Mouse (Mus musculus): ENCODE measurements around the gene Insl3.
"Not testable (repeated sequence)": the region's sequence is repeated elsewhere in the genome, so short reads cannot be mapped to it uniquely, and the experiment has no call there.

Gene Insl3

GRCm38 (mm10) chr8:71676803-71677202 is 12.2 kb upstream of the Insl3 start:
- DNase-seq (ENCODE audit: low read depth, low spot score) = no peak

- no peak for DNase-seq (ENCODE audit: low read depth, low spot score)
Measured at GRCm38 (mm10) chr8:71677555-71677954, 11.5 kb upstream of the Insl3 start.

DNA sequence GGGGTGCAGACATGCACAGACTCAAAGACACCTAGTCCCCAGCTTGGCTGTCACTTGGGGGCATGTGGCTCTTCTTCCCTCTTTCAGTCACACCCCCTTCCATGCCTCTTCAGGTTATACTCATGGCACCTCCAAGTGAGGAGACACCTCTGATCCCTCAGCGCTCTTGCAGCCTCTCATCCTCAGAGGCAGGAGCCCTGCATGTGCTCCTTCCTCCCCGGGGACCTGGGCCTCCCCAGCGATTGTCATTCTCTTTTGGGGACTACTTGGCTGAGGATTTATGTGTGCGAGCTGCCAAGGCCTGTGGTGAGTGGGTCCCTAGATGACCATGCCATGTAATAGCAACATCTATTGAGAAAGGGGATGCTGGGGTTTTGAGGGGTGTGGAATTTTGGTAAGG is 10.8 kb upstream of the Insl3 start:
- DNase-seq (ENCODE audit: low read depth, low spot score) = no peak

- no peak for DNase-seq (ENCODE audit: low read depth, low spot score)
Measured at GRCm38 (mm10) chr8:71679116-71679515, 9.9 kb upstream of the Insl3 start.

GRCm38 (mm10) chr8:71679550-71680168 is 9.4 kb upstream of the Insl3 start:
- no peak for DNase-seq (ENCODE audit: low read depth, low spot score)

- no peak for DNase-seq (ENCODE audit: low read depth, low spot score)
Measured at GRCm38 (mm10) chr8:71680471-71680870, 8.5 kb upstream of the Insl3 start.

DNA sequence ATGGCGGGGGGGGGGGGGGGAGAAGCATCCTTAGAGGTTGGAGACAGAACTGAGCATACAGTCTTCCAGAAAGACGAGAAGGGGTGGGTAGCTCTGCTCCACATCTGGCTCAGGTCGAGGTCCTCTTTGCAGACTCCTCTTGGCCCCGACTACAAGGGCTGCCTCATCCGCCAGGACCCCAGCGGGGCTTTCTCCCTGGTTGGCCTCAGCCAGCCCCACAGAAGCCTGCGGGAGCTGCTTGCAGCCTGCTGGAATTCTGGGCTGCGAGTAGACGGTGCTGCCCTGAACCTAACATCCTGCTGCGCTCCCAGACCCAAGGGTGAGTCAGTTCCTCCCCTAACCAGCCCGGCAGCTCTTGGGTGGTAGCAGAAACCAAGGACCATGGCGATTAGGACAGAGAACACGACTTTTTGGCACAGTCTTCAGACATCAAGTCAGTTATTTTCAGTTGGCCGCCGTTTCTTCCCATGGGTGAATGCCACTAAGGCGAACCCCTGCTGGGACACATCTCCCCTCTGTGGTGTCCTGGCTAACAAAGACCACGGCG is 7.6 kb upstream of the Insl3 start:
- no peak for DNase-seq (ENCODE audit: low read depth, low spot score)

GRCm38 (mm10) chr8:71682832-71683231 is 6.2 kb upstream of the Insl3 start:
- no peak for DNase-seq (ENCODE audit: low read depth, low spot score)

DNA sequence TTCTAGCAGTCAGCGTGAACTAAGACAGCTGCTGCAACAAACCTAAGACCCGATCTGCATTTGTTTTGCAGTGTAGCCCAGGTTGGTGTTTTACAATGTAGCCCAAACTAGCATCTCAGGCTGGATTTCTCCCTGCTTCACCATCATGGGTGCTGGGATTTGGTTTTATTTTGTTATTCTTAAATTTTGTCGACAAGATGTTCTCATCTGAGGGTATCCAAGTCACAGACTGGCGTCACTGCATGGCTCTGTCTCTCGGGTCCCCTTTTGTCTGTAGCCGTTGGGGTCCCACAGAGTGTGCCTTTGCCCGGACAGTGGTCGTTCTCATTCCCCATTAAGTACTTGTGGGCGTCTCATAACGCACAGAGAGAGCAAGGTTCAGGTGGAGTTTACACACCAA is 4.3 kb upstream of the Insl3 start:
- DNase-seq (ENCODE audit: low read depth, low spot score) = no peak

GRCm38 (mm10) chr8:71685573-71685972 is 3.4 kb upstream of the Insl3 start:
- DNase-seq (ENCODE audit: low read depth, low spot score) = no peak

DNA sequence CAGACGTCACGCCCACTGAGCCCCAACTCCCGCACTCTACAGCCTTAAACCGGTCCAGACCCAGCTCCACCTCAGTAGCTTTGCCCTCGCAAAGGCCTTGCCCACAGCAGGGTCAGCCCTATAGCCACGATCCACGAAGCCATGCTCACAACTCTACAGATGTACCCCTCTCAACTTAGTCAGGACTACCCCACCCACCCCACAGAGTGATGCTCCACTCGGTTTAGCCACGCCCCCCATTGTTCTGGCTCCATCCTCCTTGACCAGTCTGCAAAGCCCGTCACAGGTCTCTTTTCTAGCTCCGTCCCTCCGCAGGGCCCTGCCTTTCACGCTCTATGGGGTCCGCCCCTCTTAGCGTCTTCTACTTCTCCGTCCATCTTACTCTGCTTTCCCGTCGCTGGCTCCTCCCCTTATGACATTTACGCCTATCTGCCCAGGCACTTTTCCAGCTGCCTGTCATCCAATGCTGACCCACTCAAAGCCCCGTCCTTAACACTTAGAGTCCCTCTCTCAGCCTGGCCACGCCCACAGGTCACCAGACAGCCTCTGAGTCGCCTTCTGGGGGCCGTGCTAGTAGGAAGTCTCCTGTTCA is 2.8 kb upstream of the Insl3 start:
- no peak for DNase-seq (ENCODE audit: low read depth, low spot score)

DNA sequence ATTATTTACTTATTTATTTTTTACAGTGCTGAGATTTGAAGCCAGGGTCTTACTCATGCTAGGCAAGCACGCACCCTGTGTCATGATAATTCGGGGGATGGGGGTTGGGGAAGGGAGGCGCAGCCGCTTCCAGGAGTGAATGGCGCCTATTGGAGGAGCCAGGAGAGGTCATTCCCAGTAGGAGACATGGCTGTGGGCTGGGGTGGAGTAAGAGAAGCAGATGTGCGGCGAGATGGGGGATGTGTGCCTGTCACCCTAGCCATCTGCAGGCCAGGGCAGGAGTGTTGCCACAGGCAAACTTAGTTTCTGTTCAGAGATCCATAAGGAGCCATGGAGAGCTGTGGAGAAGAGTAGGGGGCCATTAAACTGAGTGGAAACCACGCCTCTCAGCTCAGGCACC is 1.4 kb upstream of the Insl3 start:
- no peak for DNase-seq (ENCODE audit: low read depth, low spot score)

GRCm38 (mm10) chr8:71692509-71692908 is 3.5 kb downstream of the Insl3 start:
- DNase-seq (ENCODE audit: low read depth, low spot score) = peak; percentile 84

DNA sequence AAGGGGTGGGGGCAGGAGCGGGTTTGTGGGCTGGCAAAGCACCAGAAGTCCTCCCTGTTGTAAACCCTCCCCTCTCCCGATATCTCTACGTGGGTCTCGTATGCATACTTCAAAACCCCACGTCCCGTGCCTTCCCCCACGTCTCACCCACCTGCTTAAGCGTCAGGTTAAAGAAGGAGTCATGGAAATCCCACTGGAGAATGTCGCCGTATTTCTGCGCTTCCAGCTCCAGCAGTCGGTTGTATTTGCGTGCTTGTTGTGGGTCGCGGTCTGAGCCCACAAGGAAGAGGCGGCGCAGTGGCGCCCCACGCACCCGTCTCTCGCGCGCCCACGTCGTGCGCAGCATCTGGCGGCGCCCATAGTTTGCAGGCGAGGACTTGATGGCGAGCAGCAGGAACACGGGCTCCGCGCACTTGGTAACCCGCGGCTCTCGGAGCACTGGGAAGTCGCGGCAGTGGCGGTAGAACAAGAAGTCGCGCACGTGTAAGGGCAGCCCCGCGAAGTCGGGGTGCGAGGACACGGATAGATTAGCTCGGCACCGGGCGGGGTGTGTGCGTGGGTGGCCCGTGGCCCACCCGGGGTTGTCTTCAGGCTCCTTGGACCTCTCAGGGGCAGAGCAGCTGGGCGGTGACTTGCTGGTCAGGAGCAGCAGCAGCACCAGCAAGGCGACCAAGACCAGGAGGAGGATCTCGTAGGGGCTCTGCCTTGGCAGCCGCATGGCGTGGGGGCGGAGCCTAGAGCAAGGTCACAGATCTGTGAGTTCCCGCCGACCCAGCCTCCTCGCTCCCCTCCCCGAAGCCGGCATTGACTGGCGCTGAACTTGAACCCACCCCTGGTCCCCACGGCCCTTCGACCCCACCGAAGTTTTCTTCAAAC is 4.4 kb downstream of the Insl3 start:
- peak; percentile 68 for DNase-seq (ENCODE audit: low read depth, low spot score)

- peak; percentile 55 for DNase-seq (ENCODE audit: low read depth, low spot score)
Measured at GRCm38 (mm10) chr8:71695456-71695855, 6.4 kb downstream of the Insl3 start.

- DNase-seq (ENCODE audit: low read depth, low spot score) = peak; percentile 32
Measured at GRCm38 (mm10) chr8:71700493-71701269, 11.7 kb downstream of the Insl3 start.

- DNase-seq (ENCODE audit: low read depth, low spot score) = peak; percentile 32
Measured at GRCm38 (mm10) chr8:71701414-71702086, 12.5 kb downstream of the Insl3 start, which contains the start of gene B3gnt3. B3gnt3 (minus strand) TSS chr8:71701789.

- DNase-seq (ENCODE audit: low read depth, low spot score) = peak; percentile 60
Measured at GRCm38 (mm10) chr8:71702087-71702432, 13.0 kb downstream of the Insl3 start.

- no peak for DNase-seq (ENCODE audit: low read depth, low spot score)
Measured at GRCm38 (mm10) chr8:71702923-71703322, 13.9 kb downstream of the Insl3 start.

GRCm38 (mm10) chr8:71703400-71703799 is 14.4 kb downstream of the Insl3 start:
- not testable (repeated sequence) for DNase-seq (ENCODE audit: low read depth, low spot score)

GRCm38 (mm10) chr8:71707874-71708273 is 18.9 kb downstream of the Insl3 start:
- peak; percentile 83 for DNase-seq (ENCODE audit: low read depth, low spot score)

Data from CD4-positive, CD25-positive, alpha-beta regulatory T cell, adult 2 months (primary cell).